In the genomic region with DNA sequence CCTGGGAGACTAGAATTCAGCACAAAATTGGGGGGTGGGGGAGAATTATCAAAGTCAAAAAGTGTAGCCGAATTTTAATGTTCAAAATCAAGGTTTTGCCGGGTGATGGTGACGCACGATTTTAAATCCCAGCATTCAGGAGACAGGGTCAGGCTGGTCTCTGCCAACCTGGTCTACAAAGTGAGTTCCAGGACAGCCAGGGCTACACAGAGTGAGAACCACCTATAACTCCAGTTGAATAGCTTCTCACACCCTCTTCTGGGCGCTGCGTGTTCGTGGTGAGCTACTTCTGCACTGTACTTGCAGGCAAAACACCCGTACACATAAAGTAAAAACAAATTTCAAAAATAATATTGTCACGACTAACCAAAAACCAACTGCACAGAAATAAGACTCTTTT, we compare ENCODE assay signal across 8 mouse cellular contexts. TPM values are rescaled to one million over a fixed set of nuclear protein-coding genes. Genes with fewer than 3 reads are reported as not detected.
DNase-seq lines count a peak whose midpoint lies in the region; ATAC-seq and TF ChIP-seq lines count a peak whose summit lies in the region.

No protein-coding gene starts in this region.

- no peak for DNase-seq in kidney, adult 11 months
- DNase-seq in cerebellum, postnatal 14 days, result peak; percentile 13 to 22
- no peak for DNase-seq in midbrain, postnatal 0 days (ENCODE audit: low spot score)
- DNase-seq in left cerebral cortex, postnatal 4 days, result no peak
- no peak for DNase-seq in MN1 (ENCODE audit: low spot score)
- no peak for DNase-seq in Muller cell, postnatal 12 days (ENCODE audit: inconsistent ontology term)

- peak overlapping the region; percentile 75 for H3K9ac ChIP-seq in kidney, embryonic 15.5 days
- H3K9ac ChIP-seq in hindbrain, embryonic 15.5 days, result peak overlapping the region; percentile 66
- H3K9ac ChIP-seq in midbrain, postnatal 0 days (replicated peaks; ENCODE audit: low read length, poor library complexity, severe bottlenecking), result peak overlapping the region; percentile 70

- no peak overlapping the region for H3K27ac ChIP-seq in kidney, embryonic 15.5 days
- peak overlapping the region; percentile 38; the same call in 1 of the 2 replicates for H3K27ac ChIP-seq in hindbrain, embryonic 15.5 days (replicated peaks)
- no peak overlapping the region for H3K27ac ChIP-seq in midbrain, postnatal 0 days (ENCODE audit: low read depth, low read length)

- 16% methylated on average over 9 of the region's 9 CpGs for WGBS in kidney, embryonic 15.5 days
- WGBS in hindbrain, embryonic 15.5 days, result 15% methylated on average over 9 of the region's 9 CpGs
- WGBS in midbrain, postnatal 0 days, result 21% methylated on average over 9 of the region's 9 CpGs

- peaks cover 20% of the 10 kb centered on the region for H3K4me1 ChIP-seq in kidney, embryonic 15.5 days
- peaks cover 23% of the 10 kb centered on the region for H3K4me1 ChIP-seq in hindbrain, embryonic 15.5 days (replicated peaks)
- H3K4me1 ChIP-seq in midbrain, postnatal 0 days (ENCODE audit: insufficient read depth, low read length), result no peaks in the 10 kb centered on the region; the same call in 1 of the 2 replicates

- H3K27me3 ChIP-seq in kidney, embryonic 15.5 days, result peaks cover 9% of the 10 kb centered on the region
- no peaks in the 10 kb centered on the region for H3K27me3 ChIP-seq in hindbrain, embryonic 15.5 days
- H3K27me3 ChIP-seq in midbrain, postnatal 0 days (ENCODE audit: insufficient read depth, low read length), result no peaks in the 10 kb centered on the region

- intact Hi-C loops in left cerebral cortex, postnatal 4 days (cut with DNase I), result no loop called here

- no peaks in the 10 kb centered on the region for H3K9me3 ChIP-seq in kidney, embryonic 15.5 days (replicated peaks)
- no peaks in the 10 kb centered on the region for H3K9me3 ChIP-seq in hindbrain, embryonic 15.5 days
- no peaks in the 10 kb centered on the region for H3K9me3 ChIP-seq in midbrain, postnatal 0 days (ENCODE audit: low read length)

- no peak for ATAC-seq in kidney, embryonic 15.5 days (replicated peaks; ENCODE audit: low FRiP score)
- no peak for ATAC-seq in hindbrain, embryonic 15.5 days (ENCODE audit: low FRiP score, low read depth)
- peak; percentile 49; the same call in 1 of the 2 replicates for ATAC-seq in midbrain, postnatal 0 days (ENCODE audit: low FRiP score)

- TF ChIP-seq CTCF in midbrain, postnatal 0 days (IDR thresholded peaks at IDR 0.05), result no peak

- peak overlapping the region; percentile 77 for H3K4me3 ChIP-seq in kidney, embryonic 15.5 days (replicated peaks)
- H3K4me3 ChIP-seq in hindbrain, embryonic 15.5 days, result peak overlapping the region; percentile 86
- peak overlapping the region; percentile 52 for H3K4me3 ChIP-seq in midbrain, postnatal 0 days (ENCODE audit: low read depth, low read length)

- peak overlapping the region; percentile 75 for H3K4me2 ChIP-seq in kidney, embryonic 15.5 days
- H3K4me2 ChIP-seq in hindbrain, embryonic 15.5 days, result peak overlapping the region; percentile 66
- H3K4me2 ChIP-seq in midbrain, postnatal 0 days (ENCODE audit: low read depth, low read length, poor library complexity, severe bottlenecking), result peak overlapping the region; percentile 67

- H3K36me3 ChIP-seq in kidney, embryonic 15.5 days, result peaks cover 15% of the 10 kb centered on the region
- peaks cover 10% of the 10 kb centered on the region for H3K36me3 ChIP-seq in hindbrain, embryonic 15.5 days
- H3K36me3 ChIP-seq in midbrain, postnatal 0 days (ENCODE audit: insufficient read depth, low read length), result 0 out of 2 replicates have a peak, but pooled peaks cover 7% of the 10 kb centered on the region

RNA-seq across cellular contexts. Expression of gene Uevld, which starts 0.5 kb away (rescaled TPM):
- 11.7 and 12.4 TPM in 2 replicates for polyA plus RNA-seq in kidney, embryonic 15.5 days (2015; fragmentation: Nextera tagmentation; extraction: Ambion mirVana)
- polyA plus RNA-seq in hindbrain, embryonic 15.5 days (2015; fragmentation: Nextera tagmentation; extraction: Ambion mirVana), result 4.5 and 5.6 TPM in 2 replicates
- 10.1 and 10.6 TPM in 2 replicates for total RNA-seq in midbrain, postnatal 0 days (2014; rRNA removed)
- polyA plus RNA-seq in midbrain, postnatal 0 days (2015; fragmentation: Nextera tagmentation; extraction: Ambion mirVana), result 3.7 TPM in 2 replicates
- total RNA-seq in left cerebral cortex, postnatal 4 days (2021), result 10 to 100 TPM; 12.3 to 14.8 TPM

RNA-seq across cellular contexts. Expression of gene Gm9999, which starts 24.5 kb away (rescaled TPM):
- not detected in 2 replicates for polyA plus RNA-seq in kidney, embryonic 15.5 days (2015; fragmentation: Nextera tagmentation; extraction: Ambion mirVana)
- not detected in 2 replicates for polyA plus RNA-seq in hindbrain, embryonic 15.5 days (2015; fragmentation: Nextera tagmentation; extraction: Ambion mirVana)
- not detected in 2 replicates for total RNA-seq in midbrain, postnatal 0 days (2014; rRNA removed)
- polyA plus RNA-seq in midbrain, postnatal 0 days (2015; fragmentation: Nextera tagmentation; extraction: Ambion mirVana), result not detected in 2 replicates
- total RNA-seq in left cerebral cortex, postnatal 4 days (2021), result not detected

RNA-seq across cellular contexts. Expression of gene Tsg101, which starts 39.1 kb away (rescaled TPM):
- polyA plus RNA-seq in kidney, embryonic 15.5 days (2015; fragmentation: Nextera tagmentation; extraction: Ambion mirVana), result 177 and 180 TPM in 2 replicates
- polyA plus RNA-seq in hindbrain, embryonic 15.5 days (2015; fragmentation: Nextera tagmentation; extraction: Ambion mirVana), result 326 and 342 TPM in 2 replicates
- 134 and 135 TPM in 2 replicates for total RNA-seq in midbrain, postnatal 0 days (2014; rRNA removed)
- 323 and 329 TPM in 2 replicates for polyA plus RNA-seq in midbrain, postnatal 0 days (2015; fragmentation: Nextera tagmentation; extraction: Ambion mirVana)
- total RNA-seq in left cerebral cortex, postnatal 4 days (2021), result 100 to 1,000 TPM; 126 to 142 TPM

RNA-seq across cellular contexts. Expression of gene Spty2d1, which starts 49.4 kb away (rescaled TPM):
- 18.8 and 19.4 TPM in 2 replicates for polyA plus RNA-seq in kidney, embryonic 15.5 days (2015; fragmentation: Nextera tagmentation; extraction: Ambion mirVana)
- polyA plus RNA-seq in hindbrain, embryonic 15.5 days (2015; fragmentation: Nextera tagmentation; extraction: Ambion mirVana), result 8.3 and 8.4 TPM in 2 replicates
- total RNA-seq in midbrain, postnatal 0 days (2014; rRNA removed), result 8.8 and 10.7 TPM in 2 replicates
- 3.8 and 4.7 TPM in 2 replicates for polyA plus RNA-seq in midbrain, postnatal 0 days (2015; fragmentation: Nextera tagmentation; extraction: Ambion mirVana)
- total RNA-seq in left cerebral cortex, postnatal 4 days (2021), result 1 to 10 TPM; 7.8 to 9.0 TPM

Comparison
In these comparisons a context has a peak if more than half of its experiments do, and no peak if none do; other contexts are left out.
1. DNase-seq: peak in cerebellum, postnatal 14 days (2 of 2); none in kidney, adult 11 months (single experiment), midbrain, postnatal 0 days (single experiment), left cerebral cortex, postnatal 4 days (single experiment), MN1 (single experiment) and Muller cell, postnatal 12 days (single experiment).
2. Peak in every context shown above with its lines, with median percentiles within 50 percentile points of each other: H3K4me2 ChIP-seq, H3K4me3 ChIP-seq and H3K9ac ChIP-seq.